Mouse (Mus musculus) thymus, adult 2 months (tissue): ENCODE results near the gene Ccna2. TPM values are rescaled to one million over a fixed set of nuclear protein-coding genes. Genes with fewer than 3 reads are reported as not detected.

ENCODE experiments used
- DNase-seq: peaks from one replicate; pipeline ENCODE4 v3.0.0; 2021
- H3K27ac ChIP-seq: fragments of 200-500 bp; 2 replicates; pipeline ENCODE4 v1.5.1; 2012; ENCODE audit warnings: low read length, control low read depth; ENCODE audit not compliant: control insufficient read depth, insufficient read depth
- H3K27me3 ChIP-seq: fragments of 200-500 bp; 2 replicates; pipeline ENCODE4 v1.6.1; 2012; ENCODE audit warnings: mild to moderate bottlenecking, low read length, moderate library complexity, mixed read lengths; ENCODE audit not compliant: control insufficient read depth, insufficient read depth
- H3K36me3 ChIP-seq: fragments of 200-500 bp; 2 replicates; pipeline ENCODE4 v1.6.1; 2012; ENCODE audit warnings: mild to moderate bottlenecking, low read length, moderate library complexity; ENCODE audit not compliant: control insufficient read depth, insufficient read depth
- H3K4me1 ChIP-seq: fragments of 200-500 bp; replicated peaks from 2 replicates; pipeline ENCODE4 v1.6.1; 2012; ENCODE audit warnings: low read length; ENCODE audit not compliant: control insufficient read depth, insufficient read depth
- H3K4me3 ChIP-seq: fragments of 200-500 bp; 2 replicates; pipeline ENCODE4 v1.5.1; 2012; ENCODE audit warnings: mild to moderate bottlenecking, low read length, control low read depth, moderate library complexity; ENCODE audit not compliant: control insufficient read depth, insufficient read depth
- CTCF ChIP-seq: fragments of 200-500 bp; IDR thresholded peaks from 2 replicates; pipeline ENCODE4 v1.5.1; 2012; ENCODE audit warnings: mild to moderate bottlenecking, control low read depth, low read length, moderate library complexity, borderline replicate concordance; ENCODE audit not compliant: control insufficient read depth, poor library complexity, insufficient read depth; ENCODE audit errors: extremely low read depth
- POLR2A ChIP-seq: fragments of 200-500 bp; IDR thresholded peaks from 2 replicates; pipeline ENCODE4 v1.6.1; 2012; ENCODE audit warnings: mild to moderate bottlenecking, low read length, control low read depth, moderate library complexity; ENCODE audit not compliant: control insufficient read depth, poor library complexity, insufficient read depth; ENCODE audit errors: extremely low read depth
- WGBS: fragments of 180-500 bp; shearing (Covaris S2); methylation state at CpG from one replicate; pipeline ENCODE4 v1.1.7; 2018; 5-methylcytosine and 5-hydroxymethylcytosine counted together
- polyA plus RNA-seq: library from polyadenylated mRNA; depleted of rRNA; stranded (reverse); fragments of >200 nt; gene quantifications from 2 replicates; pipeline ENCODE4 v1.2.3, GENCODE M21; 2012; rRNA removed

Gene Ccna2
- polyA plus RNA-seq, 1 experiment: 196 TPM

DNA sequence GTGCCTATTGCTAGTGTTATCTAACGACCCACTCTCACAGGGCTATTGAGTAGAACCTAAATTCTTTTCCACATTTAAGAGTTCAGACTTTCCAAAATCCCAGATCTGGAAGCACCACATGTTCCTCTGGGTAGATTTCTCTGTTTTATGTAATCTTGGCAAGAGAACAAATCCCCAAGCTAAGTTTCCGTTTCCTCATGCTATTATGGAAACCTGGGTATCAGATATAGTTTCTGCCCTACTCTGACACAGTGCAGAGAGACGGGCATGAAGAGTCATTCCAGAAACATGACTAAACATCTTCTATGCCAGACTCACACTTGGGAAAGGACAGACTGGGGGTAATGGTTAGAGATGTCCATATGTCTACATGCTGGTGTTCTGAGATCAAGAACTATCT, 47.5 kb downstream of the Ccna2 start:
- Histone ChIP-seq H3K27me3 (peaks cover 5% of the 10 kb centered on the region; the same call in 1 of the 2 replicates), H3K36me3 (no peaks in the 10 kb centered on the region), H3K27ac (no peak overlapping the region), H3K4me1 (no peaks in the 10 kb centered on the region), H3K4me3 (no peak overlapping the region)
- WGBS: 84% methylated on average over 3 of the region's 3 CpGs
- no peak for TF ChIP-seq CTCF
- TF ChIP-seq POLR2A: no peak
- no peak for DNase-seq

DNA sequence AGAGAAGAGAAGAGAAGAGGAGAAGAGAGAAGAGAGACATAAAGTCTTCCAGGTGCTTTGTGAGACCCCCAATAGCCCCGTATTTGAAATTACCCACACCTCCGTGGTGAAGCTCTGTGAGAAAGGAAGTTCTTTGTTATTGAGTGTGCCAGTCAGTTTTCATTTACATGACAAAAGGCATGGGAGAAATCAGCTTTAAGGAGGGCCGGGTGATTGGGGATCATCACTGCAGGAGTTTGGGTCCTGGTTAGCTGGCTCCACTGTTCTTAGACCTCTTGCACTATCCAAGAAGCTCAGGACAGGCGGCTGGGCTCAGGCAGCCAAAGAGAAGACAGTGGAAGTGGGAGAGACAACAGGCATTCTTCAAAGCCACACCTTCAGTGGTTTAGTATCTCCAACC, 49.8 kb downstream of the Ccna2 start:
- no peak for DNase-seq
- no peak overlapping the region for H3K27ac ChIP-seq
- H3K27me3 ChIP-seq: peaks cover 5% of the 10 kb centered on the region; the same call in 1 of the 2 replicates
- WGBS: 39% methylated on average over 4 of the region's 4 CpGs
- H3K4me1 ChIP-seq: no peaks in the 10 kb centered on the region
- TF ChIP-seq POLR2A: no peak
- TF ChIP-seq CTCF: no peak
- H3K4me3 ChIP-seq: no peak overlapping the region
- H3K36me3 ChIP-seq: no peaks in the 10 kb centered on the region

DNA sequence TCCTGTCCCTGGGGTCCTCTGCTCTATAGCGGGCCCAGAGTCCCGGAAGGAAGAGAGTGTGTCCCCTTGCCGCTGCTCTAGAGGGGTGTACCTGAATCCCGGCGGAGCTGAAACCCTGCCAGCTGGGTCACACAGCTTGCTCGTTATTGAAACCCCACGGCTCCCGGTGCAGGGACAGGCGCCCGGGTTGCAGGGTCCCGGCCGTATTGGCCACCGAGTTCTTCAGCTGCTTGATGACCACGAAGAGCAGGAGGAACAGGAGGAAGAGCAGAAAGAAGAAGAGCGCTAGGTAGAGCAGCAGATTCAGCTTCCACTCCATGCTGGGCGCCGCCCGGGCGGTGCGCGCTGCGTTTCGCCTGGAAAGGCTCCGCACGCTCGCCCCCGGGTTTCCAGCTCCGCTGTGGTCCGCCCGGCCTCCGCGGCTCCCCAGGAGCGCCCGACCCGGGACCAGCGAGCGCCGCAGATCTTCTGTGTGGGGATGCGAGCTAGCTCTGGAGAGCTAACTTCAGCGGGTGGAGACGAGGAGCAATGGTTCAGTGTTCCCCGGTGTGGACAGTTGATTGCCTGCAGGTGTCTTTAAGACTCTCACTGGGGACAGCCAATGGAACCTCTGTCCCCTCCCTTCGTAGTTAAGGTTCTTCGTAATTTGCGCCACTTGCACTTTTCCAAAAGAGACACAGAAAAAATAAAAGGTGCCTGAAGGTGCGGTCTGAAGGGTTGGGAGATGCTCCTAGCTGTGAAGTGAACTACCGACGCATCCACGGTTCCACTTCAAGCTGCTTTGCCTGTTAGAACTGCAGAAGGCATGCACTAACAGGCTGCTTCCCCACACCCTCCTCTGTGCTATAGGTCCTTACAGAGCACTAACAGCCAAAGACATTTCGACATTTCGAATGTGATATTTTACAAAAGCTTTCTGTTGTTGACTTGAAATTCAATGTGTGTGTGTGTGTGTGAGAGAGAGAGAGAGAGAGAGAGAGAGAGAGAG, 50.6 kb downstream of the Ccna2 start, which contains the start of gene Gm11549:
Gene Gm11549 (minus strand): TSS at position 741 of the 988 bp plus-strand sequence.
- Histone ChIP-seq H3K27me3 (peaks cover 5% of the 10 kb centered on the region; the same call in 1 of the 2 replicates), H3K4me1 (no peaks in the 10 kb centered on the region), H3K36me3 (no peaks in the 10 kb centered on the region), H3K27ac (no peak within 1 kb of the TSS), H3K4me3 (no peak within 1 kb of the TSS)
- 4% methylated on average over 51 of the region's 51 CpGs for WGBS
- TF ChIP-seq CTCF (no peak), POLR2A (no peak)
- DNase-seq: no peak

DNA sequence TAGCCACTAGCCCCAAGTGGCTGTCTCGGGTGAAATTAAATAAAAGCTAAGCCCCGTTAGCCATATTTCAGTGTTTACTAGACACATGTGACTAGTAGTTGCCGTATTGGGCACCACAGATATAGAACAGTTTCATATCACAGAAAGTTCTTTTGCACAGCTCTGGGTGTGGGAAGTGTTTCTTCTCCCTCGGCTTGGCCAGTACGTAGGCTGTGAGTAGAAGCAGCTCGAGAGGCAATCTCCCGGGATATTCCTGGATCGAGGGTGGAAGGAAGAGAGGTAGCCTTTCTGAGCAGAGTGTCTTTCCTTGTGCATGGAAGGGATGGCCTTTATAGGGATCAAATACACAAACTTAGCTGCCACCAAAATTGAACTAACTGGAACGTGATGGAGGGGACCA, 55.8 kb downstream of the Ccna2 start:
- no peaks in the 10 kb centered on the region for H3K4me1 ChIP-seq
- no peak overlapping the region for H3K27ac ChIP-seq
- TF ChIP-seq POLR2A (no peak), CTCF (no peak)
- no peak for DNase-seq
- H3K27me3 ChIP-seq: 0 out of 2 replicates have a peak, but pooled peaks cover 5% of the 10 kb centered on the region
- H3K4me3 ChIP-seq: no peak overlapping the region
- no peaks in the 10 kb centered on the region for H3K36me3 ChIP-seq
- WGBS: 94% methylated on average over 9 of the region's 9 CpGs

Other genes with a start within 250 kb of the Ccna2 start
- gene Anxa5, start 96.3 kb downstream of the Ccna2 start, polyA plus RNA-seq: 374 and 442 TPM in 2 replicates
- gene 1810062G17Rik, start 96.2 kb downstream of the Ccna2 start, polyA plus RNA-seq: 1.2 and 1.5 TPM in 2 replicates
- gene Gm11549, start 50.3 kb downstream of the Ccna2 start, polyA plus RNA-seq: 0.22 and 0.30 TPM in 2 replicates
- 8.3 and 11.4 TPM in 2 replicates for gene Exosc9, start 19.5 kb downstream of the Ccna2 start, polyA plus RNA-seq
- gene Bbs7, start 41.3 kb upstream of the Ccna2 start, polyA plus RNA-seq: 1.0 and 2.4 TPM in 2 replicates
- 0.43 and 0.58 TPM in 2 replicates for gene Trpc3, start 118.0 kb upstream of the Ccna2 start, polyA plus RNA-seq